Mouse (Mus musculus) embryonic facial prominence, embryonic 10.5 days (tissue): ENCODE data around the gene Fasn. TPM values are rescaled to one million over a fixed set of nuclear protein-coding genes. Genes with fewer than 3 reads are reported as not detected.
A peak's percentile ranks its signal among the peaks of the same experiment; 100 is the strongest.
"Not testable (repeated sequence)": the region's sequence is repeated elsewhere in the genome, so short reads cannot be mapped to it uniquely, and the experiment has no call there.

Experiments
- DNase-seq: peaks from one replicate; pipeline ENCODE4 v3.0.0-alpha.2; 2017; ENCODE audit warnings: low spot score
- H3K27ac ChIP-seq: fragments of 300-500 bp; sonication (generic); replicated peaks from 2 replicates; pipeline ENCODE4 v1.5.1; 2016; ENCODE audit warnings: mild to moderate bottlenecking
- H3K27me3 ChIP-seq: fragments of 300-500 bp; sonication (generic); replicated peaks from 2 replicates; pipeline ENCODE4 v1.6.1; 2016; ENCODE audit warnings: low read depth, mild to moderate bottlenecking; ENCODE audit not compliant: poor library complexity, severe bottlenecking
- H3K36me3 ChIP-seq: fragments of 300-500 bp; sonication (generic); replicated peaks from 2 replicates; pipeline ENCODE4 v1.6.1; 2016; ENCODE audit warnings: mild to moderate bottlenecking, moderate library complexity
- H3K4me1 ChIP-seq: fragments of 300-500 bp; sonication (generic); 2 replicates; pipeline ENCODE4 v1.6.1; 2016
- H3K4me3 ChIP-seq: fragments of 300-500 bp; sonication (generic); 2 replicates; pipeline ENCODE4 v1.5.1; 2016; ENCODE audit warnings: mild to moderate bottlenecking, moderate library complexity
- H3K9me3 ChIP-seq: fragments of 300-500 bp; sonication (generic); 2 replicates; pipeline ENCODE4 v1.6.1; 2016; ENCODE audit warnings: mild to moderate bottlenecking
- WGBS: fragments of 180-500 bp; shearing (Covaris S2); methylation state at CpG from one replicate; pipeline ENCODE4 v1.1.7; 2016; 5-methylcytosine and 5-hydroxymethylcytosine counted together
- polyA plus RNA-seq: library from polyadenylated mRNA; unstranded; fragments of >200 nt; fragmentation: Nextera tagmentation; extraction: Ambion mirVana; gene quantifications from 2 replicates; pipeline ENCODE4 v1.2.1, GENCODE M21; 2016

The Fasn gene
- polyA plus RNA-seq, 1 experiment from 2014 or later = 121 TPM

GRCm38 (mm10) chr11:120762672-120763041 lies 61.7 kb downstream of the Fasn start, which contains the start of gene Hmga1b:
Gene Hmga1b (plus strand): TSS chr11:120762794.
- WGBS = 22% methylated on average over 14 of the region's 14 CpGs
- H3K36me3 ChIP-seq, DNase-seq, H3K4me1 ChIP-seq, H3K27ac ChIP-seq: not testable (repeated sequence)
- Histone ChIP-seq H3K27me3 (peaks cover 35% of the 10 kb centered on the region), H3K4me3 (peak within 1 kb of the TSS; percentile 34; the same call in 1 of the 2 replicates), H3K9me3 (peaks cover 28% of the 10 kb centered on the region)

GRCm38 (mm10) chr11:120761811-120762671 lies 62.3 kb downstream of the Fasn start:
- no peaks in the 10 kb centered on the region for H3K36me3 ChIP-seq
- H3K27ac ChIP-seq = no peak overlapping the region
- peak overlapping the region; percentile 34; the same call in 1 of the 2 replicates for H3K4me3 ChIP-seq
- 73% methylated on average over 14 of the region's 14 CpGs for whole genome bisulfite sequencing
- peaks cover 34% of the 10 kb centered on the region for H3K9me3 ChIP-seq
- no peak for DNase-seq
- H3K4me1 ChIP-seq = no peaks in the 10 kb centered on the region
- H3K27me3 ChIP-seq = peaks cover 35% of the 10 kb centered on the region

- Histone ChIP-seq H3K27me3 (peaks cover 30% of the 10 kb centered on the region), H3K36me3 (no peaks in the 10 kb centered on the region), H3K4me3 (no peak overlapping the region), H3K27ac (no peak overlapping the region), H3K9me3 (peaks cover 41% of the 10 kb centered on the region), H3K4me1 (no peaks in the 10 kb centered on the region)
- DNase-seq = no peak
- WGBS = 93% methylated on average over 9 of the region's 9 CpGs
These were observed 64.1 kb downstream of the Fasn start for GRCm38 (mm10) chr11:120760236-120760635.

Other genes with a start within 250 kb of the Fasn start
- 735 and 777 TPM in 2 replicates for gene Arhgdia, start 242.9 kb downstream of the Fasn start, polyA plus RNA-seq
- 620 and 640 TPM in 2 replicates for gene Alyref, start 226.2 kb downstream of the Fasn start, polyA plus RNA-seq
- 192 and 198 TPM in 2 replicates for gene Anapc11, start 226.1 kb downstream of the Fasn start, polyA plus RNA-seq
- not detected in 2 replicates for gene Npb, start 216.1 kb downstream of the Fasn start, polyA plus RNA-seq
- 142 and 145 TPM in 2 replicates for gene Pcyt2, start 206.6 kb downstream of the Fasn start, polyA plus RNA-seq
- 27.7 and 29.5 TPM in 2 replicates for gene Sirt7, start 199.3 kb downstream of the Fasn start, polyA plus RNA-seq
- 24.2 and 25.1 TPM in 2 replicates for gene Mafg, start 190.9 kb downstream of the Fasn start, polyA plus RNA-seq
- gene Pycr1, start 180.8 kb downstream of the Fasn start, polyA plus RNA-seq = 32.7 and 33.7 TPM in 2 replicates
- not detected in 2 replicates for gene Myadml2, start 176.4 kb downstream of the Fasn start, polyA plus RNA-seq
- gene Notum, start 163.4 kb downstream of the Fasn start, polyA plus RNA-seq = 4.4 and 4.8 TPM in 2 replicates
- gene Aspscr1, start 151.6 kb downstream of the Fasn start, polyA plus RNA-seq = 151 and 155 TPM in 2 replicates
- 119 and 124 TPM in 2 replicates for gene Cenpx, start 110.8 kb downstream of the Fasn start, polyA plus RNA-seq
- gene Lrrc45, start 110.6 kb downstream of the Fasn start, polyA plus RNA-seq = 56.8 and 58.9 TPM in 2 replicates
- gene Rac3, start 103.1 kb downstream of the Fasn start, polyA plus RNA-seq = 27.2 and 31.2 TPM in 2 replicates
- gene Dcxr, start 97.3 kb downstream of the Fasn start, polyA plus RNA-seq = 12.8 and 16.0 TPM in 2 replicates
- 2.6 and 2.9 TPM in 2 replicates for gene Cbr2, start 92.4 kb downstream of the Fasn start, polyA plus RNA-seq
- 10.5 and 11.6 TPM in 2 replicates for gene Hmga1b, start 61.8 kb downstream of the Fasn start, polyA plus RNA-seq
- gene Rfng, start 40.3 kb downstream of the Fasn start, polyA plus RNA-seq = 40.0 and 42.1 TPM in 2 replicates
- 265 and 272 TPM in 2 replicates for gene Gps1, start 40.3 kb downstream of the Fasn start, polyA plus RNA-seq
- gene Dus1l, start 28.1 kb downstream of the Fasn start, polyA plus RNA-seq = 96.6 and 101 TPM in 2 replicates
- gene Ccdc57, start 108.3 kb upstream of the Fasn start, polyA plus RNA-seq = 6.5 and 6.8 TPM in 2 replicates
- gene Slc16a3, start 123.9 kb upstream of the Fasn start, polyA plus RNA-seq = 131 and 182 TPM in 2 replicates
- gene Csnk1d, start 166.8 kb upstream of the Fasn start, polyA plus RNA-seq = 129 and 133 TPM in 2 replicates
- not detected in 2 replicates for gene Cd7, start 214.9 kb upstream of the Fasn start, polyA plus RNA-seq
- not detected in 2 replicates for gene Sectm1b, start 239.0 kb upstream of the Fasn start, polyA plus RNA-seq